Mouse (Mus musculus): ENCODE results near the gene Yif1a.
A peak's percentile ranks its signal among the peaks of the same experiment; 100 is the strongest.

- TF ChIP-seq CTCF (IDR thresholded peaks at IDR 0.05; ENCODE audit: borderline replicate concordance, insufficient read depth, low read length), result peak; percentile 56
- TF ChIP-seq POLR2A (IDR thresholded peaks at IDR 0.05; ENCODE audit: low read depth, low read length), result peak; percentile 67
These were observed 34.4 kb upstream of the Yif1a start for GRCm38 (mm10) chr19:5053909-5054308.

Data from embryonic fibroblast, embryonic 13.5 days (primary cell).